Mouse (Mus musculus): ENCODE measurements at regions not wholly inside any gene's neighbourhood (a gene's known extent, or its start where the extent isn't known, plus 50 kb on each side); places are given as distances from the start of the nearest gene placed in this dataset.

DNA sequence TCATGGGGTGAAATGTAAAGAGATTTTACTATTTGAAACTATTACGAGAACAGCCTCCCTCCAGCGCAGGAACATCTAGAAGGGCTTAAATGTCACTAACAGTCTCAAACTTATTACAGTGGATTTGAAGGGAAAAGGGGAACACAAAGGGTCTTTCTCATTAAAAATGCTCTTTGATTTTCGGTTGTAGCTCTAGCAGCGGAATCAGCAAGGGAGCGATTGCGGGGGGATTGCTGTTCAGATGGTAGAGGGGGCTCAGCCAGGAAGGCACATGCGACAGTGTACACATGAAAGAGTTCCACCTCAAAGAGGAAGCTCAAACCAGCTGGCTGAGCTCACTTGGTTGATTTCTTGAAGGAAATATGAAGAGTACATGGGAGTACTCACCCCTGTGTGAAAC is 66.7 kb upstream of the Cacna2d3 start:
- TF ChIP-seq CTCF (IDR thresholded peaks at IDR 0.05; ENCODE audit: borderline replicate concordance, extremely low read depth, insufficient read depth, insufficient read length) (no peak), POLR2A (IDR thresholded peaks at IDR 0.05; ENCODE audit: borderline replicate concordance, extremely low read depth, insufficient read depth, insufficient read length, poor library complexity, severe bottlenecking) (no peak)
